Mouse (Mus musculus) gastrocnemius, postnatal 4 days (tissue): ENCODE measurements at regions not wholly inside any gene's neighbourhood (a gene's known extent, or its start where the extent isn't known, plus 50 kb on each side); places are given as distances from the start of the nearest gene placed in this dataset.
"Not testable (repeated sequence)": the region's sequence is repeated elsewhere in the genome, so short reads cannot be mapped to it uniquely, and the experiment has no call there.

Source experiments
- DNase-seq, 2 experiments: peaks; one replicate each; pipeline ENCODE4 v3.0.0; 2021 to 2022; ENCODE audit warnings: low spot score in 2 of 2, mixed read lengths in 2 of 2

DNA sequence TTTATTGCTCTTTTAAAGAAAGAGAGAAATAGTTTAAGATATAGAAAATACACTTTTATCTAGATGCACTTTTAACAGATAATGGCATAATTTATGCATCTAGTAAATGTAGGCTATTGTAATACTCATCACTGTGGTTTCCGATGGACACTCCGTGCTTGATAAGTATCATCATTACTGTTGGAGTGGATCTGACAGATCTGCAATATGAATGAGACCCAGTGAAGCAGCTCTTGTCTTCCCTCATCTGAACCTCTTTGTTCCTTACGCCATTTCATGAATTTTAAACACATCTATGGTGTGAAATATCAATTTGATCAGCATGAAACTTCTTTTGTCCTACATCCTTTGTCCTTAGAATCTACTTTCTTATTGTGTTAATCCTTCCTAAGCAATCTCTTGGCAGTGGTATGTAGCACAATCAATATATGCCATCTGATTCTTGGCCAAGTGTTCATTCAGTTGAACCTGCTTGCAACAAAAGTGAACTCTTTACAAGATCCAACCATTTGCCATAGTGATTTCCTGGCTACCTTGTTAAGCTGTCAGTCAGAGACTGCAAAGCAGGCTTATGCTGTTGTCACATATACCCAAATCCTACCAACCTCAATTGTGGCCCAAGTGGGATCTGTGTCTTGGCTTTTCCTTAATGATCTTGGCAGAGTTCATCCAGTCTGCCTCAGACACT, 452.0 kb upstream of the Dab2 start:
- DNase-seq: no peak

- no peak for DNase-seq
Measured at GRCm38 (mm10) chr15:5852523-5852922, 447.1 kb upstream of the Dab2 start.

GRCm38 (mm10) chr15:5869289-5869688, 430.3 kb upstream of the Dab2 start:
- DNase-seq: no peak

- DNase-seq: no peak
Measured at GRCm38 (mm10) chr15:5869866-5870265, 429.7 kb upstream of the Dab2 start.

DNA sequence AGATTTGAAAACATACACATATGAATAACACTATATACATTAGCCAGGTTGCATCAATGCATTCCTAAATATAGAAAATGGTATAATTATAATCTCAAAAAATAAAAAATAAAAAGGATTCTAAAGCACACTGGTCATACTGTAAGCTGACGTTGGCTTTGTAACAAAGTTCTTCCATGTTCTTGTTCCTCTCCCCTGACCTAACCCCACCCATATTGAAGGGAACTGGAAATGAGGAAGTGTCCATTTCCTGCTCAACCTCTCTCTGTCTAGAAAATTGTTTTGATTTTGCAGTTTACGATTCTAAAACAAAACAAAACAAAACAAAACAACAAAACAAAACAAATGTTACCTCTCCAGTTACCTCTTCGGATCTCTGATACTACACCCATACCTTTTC, 427.5 kb upstream of the Dab2 start:
- DNase-seq: no peak

DNA sequence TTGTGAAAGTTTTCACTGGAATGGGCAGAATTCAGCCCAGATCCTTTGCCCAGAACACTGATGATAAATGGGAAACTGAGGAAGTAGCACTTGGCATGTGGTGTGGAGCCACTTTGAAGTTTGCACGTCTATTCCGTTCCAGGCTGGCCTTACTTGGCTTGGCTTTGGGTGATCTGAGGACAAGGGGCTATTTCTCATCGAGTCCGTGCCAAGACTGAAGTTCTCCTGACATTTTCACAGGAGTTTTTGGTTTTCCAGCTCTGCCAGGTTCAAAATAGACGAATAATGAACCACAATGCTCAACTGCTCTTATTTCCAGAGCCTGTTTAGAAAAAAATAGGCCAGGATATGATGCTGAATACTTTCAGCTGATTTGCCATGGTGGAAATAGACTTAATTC, 421.8 kb upstream of the Dab2 start:
- no peak for DNase-seq

GRCm38 (mm10) chr15:5891188-5891587, 408.4 kb upstream of the Dab2 start:
- DNase-seq: no peak

GRCm38 (mm10) chr15:5892034-5892433, 407.6 kb upstream of the Dab2 start:
- DNase-seq: no peak

DNA sequence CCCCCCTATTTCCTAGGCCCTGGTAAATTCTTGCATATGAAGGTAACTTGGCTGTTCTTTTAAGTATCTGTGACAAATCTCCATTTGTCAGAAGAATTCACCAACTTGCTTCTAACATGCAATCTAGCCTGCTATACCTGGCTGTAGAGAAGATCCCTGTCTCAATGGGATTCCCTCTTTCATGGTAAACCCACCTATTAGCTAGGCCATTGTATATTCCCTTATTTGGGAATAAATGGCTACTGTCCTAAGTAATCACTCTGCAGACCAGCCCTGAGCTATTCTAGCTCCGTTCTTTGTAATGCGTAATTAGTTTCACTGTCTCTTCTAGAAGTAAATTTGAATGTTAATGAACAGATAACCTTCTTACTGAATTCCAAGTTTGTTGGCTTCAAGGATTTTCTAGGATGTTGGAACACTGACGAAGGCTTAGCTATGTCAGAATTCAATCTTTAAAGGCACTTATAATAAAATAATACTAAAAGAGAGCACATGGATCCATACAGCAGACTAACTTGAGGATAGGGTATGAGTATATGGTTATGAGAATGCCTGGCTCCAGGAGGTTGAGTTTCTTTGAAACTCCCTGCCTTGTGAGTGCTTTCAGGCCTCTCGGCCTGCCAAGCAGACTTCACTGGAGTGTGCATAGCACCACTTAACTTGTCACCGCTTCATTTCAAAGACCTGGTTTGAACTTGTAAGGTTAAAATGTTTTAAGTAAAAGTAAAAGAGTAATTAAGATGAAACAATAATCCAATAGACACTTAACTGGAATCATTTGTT, 403.7 kb upstream of the Dab2 start:
- not testable (repeated sequence) for DNase-seq

DNA sequence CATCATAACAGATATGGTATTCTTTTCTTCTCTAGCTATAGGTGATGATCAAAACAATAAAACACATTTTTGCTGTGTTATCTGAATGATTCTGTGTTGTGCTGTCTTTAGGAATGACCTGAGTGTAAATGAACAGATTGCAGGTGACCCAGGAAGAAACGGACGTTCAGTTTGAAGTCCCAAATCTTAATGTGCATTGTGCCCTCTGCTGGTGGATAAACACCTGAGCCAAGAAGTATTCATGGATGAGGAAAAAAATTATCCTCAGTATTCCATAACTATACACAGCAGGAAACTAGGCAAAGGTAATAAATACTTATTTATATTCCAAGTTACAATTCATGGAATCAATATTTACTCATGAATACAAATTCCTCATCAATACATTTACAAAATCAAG, 384.3 kb upstream of the Dab2 start:
- DNase-seq: peak in 1 of 2 experiments; percentile 10

DNA sequence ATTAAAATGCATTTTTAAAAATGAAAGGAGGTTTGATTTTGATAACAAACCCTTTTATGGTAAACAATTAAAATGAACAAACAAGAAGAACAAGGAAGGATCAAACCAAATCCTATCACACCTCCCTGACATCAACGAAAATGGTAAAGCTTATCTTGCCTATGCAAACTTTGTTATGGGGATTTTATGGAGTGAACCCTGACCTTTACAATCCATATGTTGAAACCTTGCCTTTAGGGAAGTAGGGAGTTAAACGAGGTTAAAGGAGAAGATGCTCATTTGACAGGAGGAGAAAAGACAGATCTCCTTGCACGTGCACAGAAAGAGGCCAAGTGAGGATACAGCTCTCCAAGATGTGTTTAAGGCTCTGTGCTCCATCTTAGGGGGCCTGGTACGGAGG, 379.5 kb upstream of the Dab2 start:
- DNase-seq: no peak

DNA sequence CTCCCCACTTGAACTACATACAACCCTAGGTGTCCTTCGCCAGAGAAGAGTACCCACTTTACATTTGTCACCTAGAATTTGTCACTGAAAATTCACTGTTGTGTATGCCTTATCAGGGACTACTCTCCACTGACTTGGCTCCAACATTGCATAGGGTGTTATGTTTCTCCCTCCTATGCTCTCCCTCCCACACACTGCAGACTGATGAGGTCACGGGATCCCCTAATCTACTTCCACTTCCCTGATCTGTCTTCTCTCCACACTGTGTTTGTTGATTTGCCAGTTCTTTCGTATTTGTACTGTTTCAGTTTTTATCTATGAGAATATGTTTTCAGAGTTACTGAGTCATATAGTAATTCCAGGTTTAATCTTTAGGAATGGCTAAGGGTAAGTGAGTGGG, 371.8 kb upstream of the Dab2 start:
- DNase-seq: no peak

DNA sequence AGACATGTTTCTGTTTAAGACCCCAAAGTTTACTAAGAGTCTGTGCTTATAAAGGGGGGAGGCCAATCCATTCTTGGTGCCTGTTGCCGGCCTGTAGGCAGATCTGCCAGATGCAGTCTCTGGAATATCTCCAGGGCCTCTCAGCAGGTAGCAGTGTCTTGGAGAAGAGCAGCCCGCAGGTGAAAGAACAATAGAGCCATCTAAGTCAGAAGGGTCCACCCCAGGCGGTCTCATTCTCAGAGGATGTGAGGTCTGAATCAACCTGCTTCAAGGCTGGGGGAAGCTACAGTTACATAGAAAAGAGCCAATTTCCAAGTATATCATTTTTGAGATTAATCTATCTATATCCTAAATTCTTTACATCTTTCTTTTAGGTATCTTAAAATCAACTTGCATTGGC, 366.0 kb upstream of the Dab2 start:
- DNase-seq: no peak

- no peak for DNase-seq
Measured at GRCm38 (mm10) chr15:5940945-5941344, 358.6 kb upstream of the Dab2 start.

DNA sequence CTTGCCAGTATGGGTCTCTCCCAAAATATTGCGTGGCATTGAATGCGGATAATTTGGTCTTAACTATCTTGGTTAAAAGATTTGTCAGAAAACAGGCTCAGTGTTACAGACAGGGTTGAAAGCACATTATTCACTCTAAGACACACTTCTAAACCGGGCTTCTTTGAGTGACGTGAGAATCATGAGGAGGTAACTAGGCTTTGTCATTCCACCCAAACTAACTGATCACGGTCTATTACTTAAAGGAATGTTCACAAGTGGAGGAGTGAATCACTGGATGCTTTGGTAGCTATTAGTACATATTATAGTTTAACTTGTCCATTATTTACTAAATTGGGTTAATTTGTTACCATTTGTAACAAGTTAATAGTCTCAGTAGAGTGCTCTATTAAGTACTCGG, 352.9 kb upstream of the Dab2 start:
- DNase-seq: no peak

GRCm38 (mm10) chr15:5950919-5951318, 348.7 kb upstream of the Dab2 start:
- no peak for DNase-seq

DNA sequence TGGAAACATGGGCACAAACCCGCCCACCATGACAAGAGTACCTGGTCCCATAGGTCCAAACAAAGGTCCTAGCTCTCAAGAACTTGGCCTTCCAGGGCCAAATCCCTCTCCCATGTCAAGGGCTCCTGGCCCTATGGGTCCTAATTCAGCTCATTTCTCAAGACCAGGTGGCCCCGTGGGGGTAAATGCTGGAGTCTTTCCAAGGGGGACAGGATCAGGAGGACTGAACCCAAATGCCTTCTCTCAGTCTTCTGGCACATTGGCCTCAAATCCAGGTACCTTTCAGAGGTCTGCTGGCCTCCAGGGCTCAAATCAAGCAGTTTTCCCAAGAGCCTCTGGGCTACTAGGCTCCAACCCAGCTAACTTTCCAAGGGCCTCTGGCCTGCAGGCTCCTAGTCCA, 347.9 kb upstream of the Dab2 start:
- DNase-seq: not testable (repeated sequence)

DNA sequence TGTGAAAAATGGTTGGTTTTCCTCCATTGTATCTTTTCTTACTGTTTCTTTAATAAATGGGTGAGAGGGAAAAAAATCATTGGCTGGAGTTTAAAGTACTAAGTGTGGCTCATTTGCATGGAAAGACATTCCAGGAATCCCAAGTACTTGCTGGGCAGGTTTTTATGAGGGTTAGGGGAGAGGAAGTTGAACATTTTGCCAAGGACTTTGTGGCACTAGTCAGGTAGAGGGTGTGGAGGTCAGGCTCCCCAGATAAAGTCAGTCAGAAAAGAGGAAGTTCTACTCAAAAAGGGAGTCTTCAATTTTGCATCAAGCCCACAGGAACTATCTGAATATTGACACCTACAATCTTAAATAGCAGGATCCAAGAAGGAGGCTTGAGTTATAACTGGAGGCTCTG, 346.5 kb upstream of the Dab2 start:
- no peak for DNase-seq

DNA sequence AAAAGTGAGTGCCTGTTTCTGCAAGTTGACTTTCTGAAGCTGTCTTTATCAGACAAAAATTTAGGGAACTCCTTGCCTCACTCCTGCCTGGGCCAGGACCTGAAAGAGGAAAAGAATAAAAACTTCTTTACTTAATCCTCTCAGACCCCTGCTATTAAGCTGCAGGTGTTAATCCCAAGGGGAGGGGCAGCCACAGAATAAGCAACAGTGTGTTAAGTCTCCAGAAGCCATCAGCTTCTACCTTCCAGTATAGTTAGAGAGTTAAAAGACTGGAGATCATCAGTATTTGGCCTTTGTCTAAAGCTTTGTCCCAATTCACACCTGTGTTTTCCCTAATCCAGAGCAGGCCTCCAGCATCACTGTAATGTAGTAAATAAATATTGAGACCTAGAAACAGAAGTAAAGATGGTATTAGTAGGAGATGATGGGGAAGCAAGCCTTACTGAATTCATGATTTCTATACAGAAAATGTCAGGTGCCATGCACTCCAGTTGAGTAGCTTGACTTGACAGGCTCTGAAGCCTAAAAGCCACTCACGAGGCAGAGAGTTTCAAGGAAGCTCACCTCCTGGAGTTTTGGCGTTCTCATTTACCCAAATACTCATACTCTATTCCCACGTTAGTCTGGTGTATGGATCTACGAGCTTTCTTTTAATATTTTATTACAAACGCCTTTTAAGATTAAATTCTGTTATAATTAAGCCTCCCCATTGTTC, 308.1 kb upstream of the Dab2 start:
- no peak for DNase-seq

DNA sequence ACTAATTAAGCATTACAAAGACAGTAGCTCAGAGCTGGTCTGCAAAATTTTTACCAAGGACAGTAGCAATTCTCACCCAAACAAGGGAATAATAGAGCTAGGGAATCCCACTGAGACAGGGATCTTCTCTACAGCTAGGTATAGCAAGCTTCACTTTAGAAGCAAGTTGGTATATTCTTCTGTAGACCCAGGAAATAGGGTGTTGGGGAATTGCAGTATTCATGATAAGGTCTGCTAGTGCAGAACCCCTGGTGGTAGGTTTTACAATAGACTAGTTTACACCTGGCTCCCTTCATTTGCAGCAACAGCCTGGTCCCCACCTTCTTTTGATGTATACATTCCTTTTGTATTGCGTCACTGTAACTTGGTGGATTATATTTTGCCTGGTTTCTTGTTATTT, 307.4 kb upstream of the Dab2 start:
- not testable (repeated sequence) for DNase-seq

DNA sequence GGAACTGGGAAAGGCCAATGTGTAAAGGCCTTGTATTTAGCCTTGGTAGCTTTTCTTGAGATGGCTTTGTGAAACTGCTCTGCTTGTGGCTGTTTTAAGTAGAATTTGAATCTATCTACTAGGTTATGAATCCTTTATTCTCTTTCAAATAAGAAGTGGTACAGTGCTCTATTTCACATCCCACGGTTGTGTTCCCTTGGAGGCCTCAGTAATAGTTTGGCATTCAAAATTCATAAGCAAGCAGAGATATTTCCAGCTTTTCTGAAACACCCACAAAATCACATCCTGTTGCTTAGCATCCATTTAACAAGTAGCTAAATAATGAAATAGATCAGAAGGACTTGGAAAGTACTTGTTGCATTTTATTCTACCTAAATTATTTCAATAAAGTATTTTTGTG, 298.8 kb upstream of the Dab2 start:
- no peak for DNase-seq

DNA sequence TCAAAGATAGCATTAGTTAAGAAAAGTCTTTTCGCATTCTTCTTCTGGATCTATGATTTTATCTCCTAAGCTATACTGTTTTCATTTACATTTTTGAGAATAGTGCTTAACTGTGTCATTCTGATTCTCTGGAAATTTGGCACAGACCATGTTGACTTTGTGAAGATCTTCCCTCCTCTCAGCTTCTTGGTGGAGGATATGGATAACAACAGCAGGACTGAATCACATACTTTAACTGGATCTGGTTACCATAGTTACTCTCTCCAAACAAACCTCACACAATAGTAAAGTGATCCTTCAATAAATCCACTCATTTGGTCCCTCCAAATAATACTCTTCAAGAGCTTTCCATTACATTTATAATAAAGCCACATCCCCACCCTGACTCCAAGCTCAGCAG, 298.2 kb upstream of the Dab2 start:
- no peak for DNase-seq
